Mouse (Mus musculus) lung, postnatal 0 days (tissue): ENCODE results near the gene Rftn1.

Experiments used
- CTCF ChIP-seq: IDR thresholded peaks from 2 replicates; pipeline ENCODE4 v1.5.1; 2016; ENCODE audit warnings: antibody characterized with exemption, mild to moderate bottlenecking
- EP300 ChIP-seq: IDR thresholded peaks from 2 replicates; pipeline ENCODE4 v1.6.1; 2016; ENCODE audit warnings: antibody characterized with exemption, mild to moderate bottlenecking, control low read depth

DNA sequence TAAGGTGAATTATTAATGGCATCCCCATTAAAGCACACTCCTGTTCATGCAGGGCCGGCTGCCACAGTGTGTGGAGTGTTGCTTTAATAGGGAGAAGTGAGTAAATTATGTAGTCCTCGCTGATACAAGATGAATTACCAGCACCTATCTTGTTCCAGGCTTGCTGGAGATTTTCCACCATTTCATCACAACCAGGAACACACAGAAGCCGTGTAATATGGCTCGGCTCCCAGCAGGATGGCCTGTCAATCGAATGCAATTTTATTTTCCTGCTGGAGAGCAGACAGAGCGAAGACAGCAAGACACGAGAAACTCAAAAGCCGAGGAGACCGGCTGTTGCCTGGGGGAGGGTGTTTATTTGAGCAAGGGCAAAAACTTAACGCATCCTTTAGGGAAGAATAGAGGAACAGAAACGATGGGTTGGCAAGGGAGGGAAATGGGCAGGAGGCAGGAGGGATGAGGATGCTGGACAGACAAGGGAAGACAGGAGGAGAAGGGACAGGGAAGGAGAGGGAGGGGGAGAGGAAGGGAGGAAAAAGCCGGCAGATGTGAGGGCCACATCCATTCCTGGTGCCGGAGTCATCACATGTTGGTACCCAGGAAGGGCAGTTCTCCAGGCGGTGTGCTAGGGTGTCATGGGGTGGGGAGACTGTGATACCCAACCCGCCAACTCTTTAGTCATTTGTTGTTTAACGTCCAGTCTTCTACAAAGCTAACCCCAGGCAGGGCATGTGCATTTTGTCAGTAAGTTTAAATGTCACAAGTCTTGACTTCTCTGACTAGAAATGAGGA lies 39.9 kb downstream of the Rftn1 start:
- TF ChIP-seq CTCF (no peak), EP300 (no peak)
